Mouse (Mus musculus): Measurements from ENCODE around the gene Sh3rf1. TPM values are rescaled to one million over a fixed set of nuclear protein-coding genes. Genes with fewer than 3 reads are reported as not detected.

The Sh3rf1 gene
- total RNA-seq (2014; rRNA removed) (31.3 and 33.9 TPM in 2 replicates), polyA plus RNA-seq (2015; fragmentation: Nextera tagmentation; extraction: Ambion mirVana) (17.8 and 17.9 TPM in 2 replicates)

GRCm38 (mm10) chr8:61223729-61224379, at the start of gene Sh3rf1:
Gene Sh3rf1, plus strand, starts transcription at chr8:61223872.
- H3K4me3 ChIP-seq (ENCODE audit: low read length) = peak within 1 kb of the TSS; percentile 68
- peaks cover 14% of the 10 kb centered on the region for H3K4me1 ChIP-seq (ENCODE audit: insufficient read depth, low read length)
- H3K9ac ChIP-seq (replicated peaks; ENCODE audit: low read length) = peak within 1 kb of the TSS; percentile 75
- no peaks in the 10 kb centered on the region for H3K9me3 ChIP-seq (ENCODE audit: low read length)
- DNase-seq (ENCODE audit: low spot score) (peak; percentile 90), ATAC-seq (peak; percentile 88)
- 2% methylated on average over 60 of the region's 84 CpGs for WGBS
- no peaks in the 10 kb centered on the region for H3K36me3 ChIP-seq (ENCODE audit: insufficient read depth, low read length)
- peak within 1 kb of the TSS; percentile 86 for H3K4me2 ChIP-seq (ENCODE audit: low read depth, low read length)
- peak within 1 kb of the TSS; percentile 70 for H3K27ac ChIP-seq
- H3K27me3 ChIP-seq (ENCODE audit: insufficient read depth, low read length) = no peaks in the 10 kb centered on the region
- no peak for TF ChIP-seq CTCF (IDR thresholded peaks at IDR 0.05; ENCODE audit: low read depth)

GRCm38 (mm10) chr8:61173921-61174492, 49.7 kb upstream of the Sh3rf1 start:
- 66% methylated on average over 7 of the region's 7 CpGs for WGBS
- no peaks in the 10 kb centered on the region for H3K9me3 ChIP-seq (ENCODE audit: low read length)
- no peak for TF ChIP-seq CTCF (IDR thresholded peaks at IDR 0.05; ENCODE audit: low read depth)
- H3K9ac ChIP-seq (replicated peaks; ENCODE audit: low read length) = no peak overlapping the region
- H3K27ac ChIP-seq = no peak overlapping the region
- no peak for DNase-seq (ENCODE audit: low spot score)
- no peak overlapping the region for H3K4me2 ChIP-seq (ENCODE audit: low read depth, low read length)
- ATAC-seq = no peak
- no peak overlapping the region for H3K4me3 ChIP-seq (ENCODE audit: low read length)
- H3K36me3 ChIP-seq (ENCODE audit: insufficient read depth, low read length) = no peaks in the 10 kb centered on the region
- H3K27me3 ChIP-seq (ENCODE audit: insufficient read depth, low read length) = no peaks in the 10 kb centered on the region
- H3K4me1 ChIP-seq (ENCODE audit: insufficient read depth, low read length) = no peaks in the 10 kb centered on the region

- Histone ChIP-seq H3K9ac (replicated peaks; ENCODE audit: low read length) (no peak overlapping the region), H3K36me3 (ENCODE audit: insufficient read depth, low read length) (no peaks in the 10 kb centered on the region), H3K4me2 (ENCODE audit: low read depth, low read length) (no peak overlapping the region), H3K4me1 (ENCODE audit: insufficient read depth, low read length) (no peaks in the 10 kb centered on the region), H3K27me3 (ENCODE audit: insufficient read depth, low read length) (no peaks in the 10 kb centered on the region), H3K27ac (no peak overlapping the region), H3K9me3 (ENCODE audit: low read length) (no peaks in the 10 kb centered on the region), H3K4me3 (ENCODE audit: low read length) (no peak overlapping the region)
- 98% methylated on average over 2 of the region's 2 CpGs for WGBS
- DNase-seq (ENCODE audit: low spot score) (no peak), ATAC-seq (no peak)
- no peak for TF ChIP-seq CTCF (IDR thresholded peaks at IDR 0.05; ENCODE audit: low read depth)
These were observed 47.8 kb upstream of the Sh3rf1 start for GRCm38 (mm10) chr8:61175876-61176275.

GRCm38 (mm10) chr8:61177680-61178593, 45.7 kb upstream of the Sh3rf1 start:
- H3K27ac ChIP-seq = no peak overlapping the region
- no peak for DNase-seq (ENCODE audit: low spot score)
- no peaks in the 10 kb centered on the region for H3K36me3 ChIP-seq (ENCODE audit: insufficient read depth, low read length)
- no peaks in the 10 kb centered on the region for H3K27me3 ChIP-seq (ENCODE audit: insufficient read depth, low read length)
- H3K4me3 ChIP-seq (ENCODE audit: low read length) = no peak overlapping the region
- H3K4me2 ChIP-seq (ENCODE audit: low read depth, low read length) = no peak overlapping the region
- no peak overlapping the region for H3K9ac ChIP-seq (replicated peaks; ENCODE audit: low read length)
- H3K4me1 ChIP-seq (ENCODE audit: insufficient read depth, low read length) = no peaks in the 10 kb centered on the region
- no peak for TF ChIP-seq CTCF (IDR thresholded peaks at IDR 0.05; ENCODE audit: low read depth)
- no peak for ATAC-seq
- H3K9me3 ChIP-seq (ENCODE audit: low read length) = no peaks in the 10 kb centered on the region
- WGBS = 76% methylated on average over 12 of the region's 12 CpGs

- Histone ChIP-seq H3K4me1 (ENCODE audit: insufficient read depth, low read length) (no peaks in the 10 kb centered on the region), H3K4me3 (ENCODE audit: low read length) (no peak overlapping the region), H3K9ac (replicated peaks; ENCODE audit: low read length) (no peak overlapping the region), H3K27me3 (ENCODE audit: insufficient read depth, low read length) (no peaks in the 10 kb centered on the region), H3K9me3 (ENCODE audit: low read length) (no peaks in the 10 kb centered on the region), H3K27ac (no peak overlapping the region), H3K36me3 (ENCODE audit: insufficient read depth, low read length) (no peaks in the 10 kb centered on the region), H3K4me2 (ENCODE audit: low read depth, low read length) (no peak overlapping the region)
- DNase-seq (ENCODE audit: low spot score) = peak; percentile 47
- WGBS = 58% methylated on average over 11 of the region's 11 CpGs
- ATAC-seq = peak; percentile 62; the same call in 1 of the 2 replicates
- no peak for TF ChIP-seq CTCF (IDR thresholded peaks at IDR 0.05; ENCODE audit: low read depth)
These were observed 45.0 kb upstream of the Sh3rf1 start for GRCm38 (mm10) chr8:61178594-61179140.

GRCm38 (mm10) chr8:61181592-61181991, 42.1 kb upstream of the Sh3rf1 start:
- TF ChIP-seq CTCF (IDR thresholded peaks at IDR 0.05; ENCODE audit: low read depth) = no peak
- no peak overlapping the region for H3K4me3 ChIP-seq (ENCODE audit: low read length)
- H3K9ac ChIP-seq (replicated peaks; ENCODE audit: low read length) = no peak overlapping the region
- H3K27ac ChIP-seq = no peak overlapping the region
- no peaks in the 10 kb centered on the region for H3K4me1 ChIP-seq (ENCODE audit: insufficient read depth, low read length)
- no peaks in the 10 kb centered on the region for H3K9me3 ChIP-seq (ENCODE audit: low read length)
- ATAC-seq (no peak), DNase-seq (ENCODE audit: low spot score) (no peak)
- no peak overlapping the region for H3K4me2 ChIP-seq (ENCODE audit: low read depth, low read length)
- no peaks in the 10 kb centered on the region for H3K27me3 ChIP-seq (ENCODE audit: insufficient read depth, low read length)
- 87% methylated on average over 2 of the region's 2 CpGs for WGBS
- H3K36me3 ChIP-seq (ENCODE audit: insufficient read depth, low read length) = no peaks in the 10 kb centered on the region
